ENCODE assay signal across 26 mouse cellular contexts in the genomic region with DNA sequence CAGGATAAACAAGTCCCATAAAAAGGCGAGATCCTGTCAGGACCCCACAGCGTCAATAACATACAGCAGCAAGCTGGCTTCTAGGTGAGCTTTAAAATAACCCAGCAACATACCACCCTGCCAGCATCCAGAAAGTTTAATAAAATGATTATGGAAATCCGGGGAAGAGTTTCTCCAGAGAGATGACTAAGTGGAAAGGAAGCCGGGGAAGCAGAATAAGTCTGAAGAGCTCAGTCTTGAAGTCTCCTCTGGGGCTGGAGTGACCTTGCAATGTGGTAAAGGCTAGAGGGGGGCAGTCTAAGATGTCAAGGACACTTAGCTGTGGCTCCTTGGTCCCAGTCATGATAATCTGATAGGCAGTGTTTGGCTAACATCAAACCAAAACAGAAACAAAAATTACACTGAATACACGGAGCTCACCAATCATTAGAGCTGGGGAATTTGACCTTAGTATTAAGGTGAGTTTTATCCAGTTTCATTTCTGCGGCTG. TPM values are rescaled to one million over a fixed set of nuclear protein-coding genes. Genes with fewer than 3 reads are reported as not detected.
DNase-seq lines count a peak whose midpoint lies in the region; ATAC-seq and TF ChIP-seq lines count a peak whose summit lies in the region.
"Had no signal": no experiment of that assay in that cellular context is flagged by ENCODE, and none has a peak within 500 bp of the region (broad histone marks: within the 10 kb centered on the region; RNA-seq: fewer than 3 reads in every experiment).

No protein-coding gene starts in this region.

- no peak overlapping the region for H3K4me3 ChIP-seq in intestine, embryonic 16.5 days (ENCODE audit: low read length)
- H3K4me3 ChIP-seq in intestine, embryonic 15.5 days (replicated peaks), result no peak overlapping the region
- no peak overlapping the region for H3K4me3 ChIP-seq in small intestine, adult 2 months (ENCODE audit: low read depth, low read length)
- no peak overlapping the region for H3K4me3 ChIP-seq in forebrain, embryonic 13.5 days
- H3K4me3 ChIP-seq: erythroblast, embryonic 14.5 days; forebrain, embryonic 12.5 days; heart, embryonic 13.5 days; hindbrain, embryonic 12.5 days; hindbrain, embryonic 15.5 days had no signal

- no peaks in the 10 kb centered on the region for H3K27me3 ChIP-seq in intestine, embryonic 16.5 days (replicated peaks; ENCODE audit: control insufficient read depth, insufficient read depth, low read length)
- no peaks in the 10 kb centered on the region for H3K27me3 ChIP-seq in intestine, embryonic 15.5 days (replicated peaks)
- H3K27me3 ChIP-seq in small intestine, adult 2 months (ENCODE audit: control insufficient read depth, insufficient read depth, low read length), result no peaks in the 10 kb centered on the region
- H3K27me3 ChIP-seq in forebrain, embryonic 13.5 days, result no peaks in the 10 kb centered on the region
- H3K27me3 ChIP-seq: CH12.LX; forebrain, embryonic 12.5 days; heart, embryonic 13.5 days; hindbrain, embryonic 12.5 days; hindbrain, embryonic 15.5 days had no signal

- H3K27ac ChIP-seq in intestine, embryonic 16.5 days (ENCODE audit: low read length), result 0 out of 2 replicates have a peak overlapping the region, but pooled peaks have one; percentile 16
- H3K27ac ChIP-seq in intestine, embryonic 15.5 days, result no peak overlapping the region
- H3K27ac ChIP-seq in small intestine, adult 2 months (ENCODE audit: insufficient read depth, low read depth, low read length), result peak overlapping the region; percentile 33; the same call in 1 of the 2 replicates
- H3K27ac ChIP-seq in forebrain, embryonic 13.5 days, result no peak overlapping the region; the same call in 1 of the 2 replicates
- H3K27ac ChIP-seq: forebrain, embryonic 12.5 days; heart, embryonic 13.5 days; hindbrain, embryonic 12.5 days; hindbrain, embryonic 15.5 days had no signal

- no peak overlapping the region for H3K9ac ChIP-seq in intestine, embryonic 16.5 days (ENCODE audit: low read depth, low read length)
- H3K9ac ChIP-seq in intestine, embryonic 15.5 days, result no peak overlapping the region
- no peak overlapping the region for H3K9ac ChIP-seq in forebrain, embryonic 13.5 days
- H3K9ac ChIP-seq: forebrain, embryonic 12.5 days; heart, embryonic 13.5 days; hindbrain, embryonic 12.5 days; hindbrain, embryonic 15.5 days had no signal

- no peak for TF ChIP-seq CTCF in small intestine, adult 2 months (IDR thresholded peaks at IDR 0.05; ENCODE audit: extremely low read depth, insufficient read length, insufficient replicate concordance, low read depth, low read length)

- 56% methylated on average over 6 of the region's 6 CpGs for WGBS in intestine, embryonic 16.5 days
- 54% methylated on average over 6 of the region's 6 CpGs for WGBS in intestine, embryonic 15.5 days
- WGBS in small intestine, adult 2 months, result 37% methylated on average over 6 of the region's 6 CpGs
- 90% methylated on average over 6 of the region's 6 CpGs for WGBS in forebrain, embryonic 13.5 days

- DNase-seq in ovary, adult 18-20 months (ENCODE audit: low spot score), result peak; percentile 65
- no peak for DNase-seq in ovary, postnatal 10 days (ENCODE audit: low spot score)
- peak; percentile 59 for DNase-seq in NIH3T3 (ENCODE audit: low read depth)
- DNase-seq in thymus, postnatal 36 days, result no peak
- DNase-seq: adrenal gland, adult 2 months; adrenal gland, postnatal 14 days; B cell, adult 2 months; cerebellum, adult 11 months; cerebellum, adult 2 months; cerebellum, adult 9-11 months; cerebellum, postnatal 25 days; gastrocnemius, postnatal 25 days; heart, adult 18-20 months; heart, postnatal 14 days had no signal

- H3K36me3 ChIP-seq in intestine, embryonic 16.5 days (ENCODE audit: control insufficient read depth, insufficient read depth, low read length), result peaks cover 4% of the 10 kb centered on the region; the same call in 1 of the 2 replicates
- H3K36me3 ChIP-seq in intestine, embryonic 15.5 days, result peaks cover 14% of the 10 kb centered on the region
- 0 out of 2 replicates have a peak, but pooled peaks cover 1% of the 10 kb centered on the region for H3K36me3 ChIP-seq in small intestine, adult 2 months (ENCODE audit: control insufficient read depth, insufficient read depth, low read length)
- H3K36me3 ChIP-seq in forebrain, embryonic 13.5 days (ENCODE audit: poor library complexity, severe bottlenecking), result peaks cover 24% of the 10 kb centered on the region

- ATAC-seq in intestine, embryonic 16.5 days, result no peak
- ATAC-seq in intestine, embryonic 15.5 days, result no peak
- no peak for ATAC-seq in forebrain, embryonic 13.5 days
- ATAC-seq: forebrain, embryonic 16.5 days had no signal

- no peaks in the 10 kb centered on the region for H3K9me3 ChIP-seq in intestine, embryonic 16.5 days (ENCODE audit: control insufficient read depth, low read length)
- H3K9me3 ChIP-seq in intestine, embryonic 15.5 days, result no peaks in the 10 kb centered on the region
- H3K9me3 ChIP-seq in forebrain, embryonic 13.5 days (replicated peaks), result no peaks in the 10 kb centered on the region
- H3K9me3 ChIP-seq: forebrain, embryonic 12.5 days; G1E; heart, embryonic 13.5 days; hindbrain, embryonic 12.5 days; hindbrain, embryonic 15.5 days had no signal

- H3K4me1 ChIP-seq in intestine, embryonic 16.5 days (ENCODE audit: control insufficient read depth, insufficient read depth, low read length), result no peaks in the 10 kb centered on the region
- H3K4me1 ChIP-seq in intestine, embryonic 15.5 days (replicated peaks), result no peaks in the 10 kb centered on the region
- H3K4me1 ChIP-seq in small intestine, adult 2 months (ENCODE audit: control insufficient read depth, insufficient read depth, insufficient read length, low read length), result peaks cover 7% of the 10 kb centered on the region; the same call in 1 of the 2 replicates
- peaks cover 7% of the 10 kb centered on the region for H3K4me1 ChIP-seq in forebrain, embryonic 13.5 days
- H3K4me1 ChIP-seq: hindbrain, embryonic 12.5 days had no signal

- no peak overlapping the region for H3K4me2 ChIP-seq in intestine, embryonic 16.5 days (ENCODE audit: low read depth, low read length)
- no peak overlapping the region for H3K4me2 ChIP-seq in intestine, embryonic 15.5 days (replicated peaks)
- no peak overlapping the region for H3K4me2 ChIP-seq in forebrain, embryonic 13.5 days
- H3K4me2 ChIP-seq: forebrain, embryonic 12.5 days; heart, embryonic 13.5 days; hindbrain, embryonic 12.5 days; hindbrain, embryonic 15.5 days had no signal

- TF ChIP-seq POLR2A in small intestine, adult 2 months (IDR thresholded peaks at IDR 0.05; ENCODE audit: low read depth, low read length), result no peak

RNA-seq across cellular contexts. Expression of gene Ctnnb1, which starts 44.1 kb away (rescaled TPM):
- polyA plus RNA-seq in intestine, embryonic 16.5 days (2015; fragmentation: Nextera tagmentation; extraction: Ambion mirVana), result 448 and 454 TPM in 2 replicates
- polyA plus RNA-seq in intestine, embryonic 15.5 days (2015; fragmentation: Nextera tagmentation; extraction: Ambion mirVana), result 474 and 475 TPM in 2 replicates
- polyA plus RNA-seq in small intestine, adult 2 months (2012; rRNA removed), result 137 and 230 TPM in 2 replicates
- polyA plus RNA-seq in forebrain, embryonic 13.5 days (2015; fragmentation: Nextera tagmentation; extraction: Ambion mirVana), result 645 and 673 TPM in 2 replicates

Comparison
In these comparisons a context has a peak if more than half of its experiments do, and no peak if none do; other contexts are left out.
1. H3K27ac ChIP-seq: peak in intestine, embryonic 16.5 days (single experiment) and small intestine, adult 2 months (single experiment); none in intestine, embryonic 15.5 days (single experiment) and forebrain, embryonic 13.5 days (single experiment).
2. DNase-seq: peak in ovary, adult 18-20 months (single experiment) and NIH3T3 (single experiment); none in ovary, postnatal 10 days (single experiment) and thymus, postnatal 36 days (0 of 2).